Mouse (Mus musculus) forebrain, postnatal 0 days (tissue): ENCODE measurements around the gene Mgrn1. TPM values are rescaled to one million over a fixed set of nuclear protein-coding genes. Genes with fewer than 3 reads are reported as not detected.
A peak's percentile ranks its signal among the peaks of the same experiment; 100 is the strongest.

Source experiments
- ATAC-seq: fragments of 200-750 bp; cut with Nextera tagmentation; 2 replicates; pipeline ENCODE4 v1.8.0; 2017; ENCODE audit warnings: mild to moderate bottlenecking, moderate library complexity
- DNase-seq: peaks from one replicate; pipeline ENCODE4 v3.0.0-alpha.2; 2015
- H3K27ac ChIP-seq: fragments of 300-500 bp; sonication (generic); 2 replicates; pipeline ENCODE4 v1.5.1; 2014; ENCODE audit warnings: low read depth, mild to moderate bottlenecking, antibody characterized with exemption, low read length, moderate library complexity, mixed read lengths
- H3K27me3 ChIP-seq: fragments of 300-500 bp; sonication (generic); 2 replicates; pipeline ENCODE4 v1.6.1; 2014; ENCODE audit warnings: mild to moderate bottlenecking, low read length, mixed read lengths; ENCODE audit not compliant: insufficient read depth
- H3K36me3 ChIP-seq: fragments of 300-500 bp; sonication (generic); 2 replicates; pipeline ENCODE4 v1.6.1; 2014; ENCODE audit warnings: mild to moderate bottlenecking, moderate library complexity; ENCODE audit not compliant: insufficient read depth
- H3K4me1 ChIP-seq: fragments of 300-500 bp; sonication (generic); 2 replicates; pipeline ENCODE4 v1.6.1; 2014; ENCODE audit warnings: antibody characterized with exemption; ENCODE audit not compliant: insufficient read depth
- H3K4me2 ChIP-seq: fragments of 300-500 bp; sonication (generic); 2 replicates; pipeline ENCODE4 v1.6.1; 2014; ENCODE audit warnings: low read depth, mild to moderate bottlenecking, moderate library complexity
- H3K4me3 ChIP-seq: fragments of 300-500 bp; sonication (generic); 2 replicates; pipeline ENCODE4 v1.5.1; 2014; ENCODE audit warnings: low read depth, low read length, mixed read lengths
- H3K9ac ChIP-seq: fragments of 300-500 bp; sonication (generic); 2 replicates; pipeline ENCODE4 v1.6.1; 2014; ENCODE audit warnings: mild to moderate bottlenecking
- H3K9me3 ChIP-seq: fragments of 300-500 bp; sonication (generic); 2 replicates; pipeline ENCODE4 v1.6.1; 2016; ENCODE audit warnings: low read length
- CTCF ChIP-seq: sonication (generic); IDR thresholded peaks from 2 replicates; pipeline ENCODE4 v1.5.1; 2016; ENCODE audit warnings: antibody characterized with exemption, control low read depth, low read depth
- WGBS: fragments of 180-500 bp; shearing (Covaris S2); extraction: QIAGEN DNeasy Blood & Tissue Kit; methylation state at CpG from one replicate; pipeline ENCODE4 v1.1.7; 2014; 5-methylcytosine and 5-hydroxymethylcytosine counted together
- polyA plus RNA-seq: library from polyadenylated mRNA; unstranded; fragments of >200 nt; fragmentation: Nextera tagmentation; extraction: Ambion mirVana; gene quantifications from 2 replicates; pipeline ENCODE4 v1.2.1, GENCODE M21; 2015
- total RNA-seq: library from RNA; depleted of rRNA; stranded (reverse); fragments of >200 nt; gene quantifications from 2 replicates; pipeline ENCODE4 v1.2.3, GENCODE M21; 2014

The Mgrn1 gene
- total and polyA plus RNA-seq, 2 experiments from 2014 or later, result 109 to 167 TPM

DNA sequence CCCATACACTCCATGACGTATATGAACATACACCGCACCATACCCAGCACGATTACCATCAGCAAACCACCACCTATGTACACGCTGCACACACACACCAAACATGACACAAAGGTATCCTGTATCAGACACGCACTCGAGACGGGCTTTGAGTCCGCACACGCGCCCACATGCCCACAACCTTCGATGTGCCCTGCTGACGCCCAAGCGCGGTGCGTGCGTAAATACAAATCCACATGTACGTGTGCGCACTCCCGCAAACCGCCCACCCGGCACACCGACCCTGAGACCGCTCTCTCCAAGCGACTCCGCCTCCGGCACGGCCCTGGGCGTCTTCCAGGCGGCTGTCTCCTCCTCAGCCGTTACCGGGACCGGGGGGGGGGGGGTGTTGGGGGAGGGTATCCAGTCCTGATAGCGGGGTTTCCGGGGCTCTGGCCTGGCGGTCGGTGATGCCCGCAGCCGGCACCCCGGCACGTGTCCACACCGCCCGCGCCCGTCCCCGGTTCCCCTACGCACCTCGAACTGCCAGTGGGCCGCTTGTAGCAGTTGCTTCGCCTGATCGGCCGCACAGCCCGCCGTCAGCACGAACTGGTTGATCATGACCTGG lies 6.8 kb upstream of the Mgrn1 start:
- Histone ChIP-seq H3K4me2 (peak overlapping the region; percentile 75), H3K9ac (peak overlapping the region; percentile 92), H3K9me3 (no peaks in the 10 kb centered on the region), H3K27me3 (no peaks in the 10 kb centered on the region), H3K36me3 (peaks cover 16% of the 10 kb centered on the region; the same call in 1 of the 2 replicates), H3K4me3 (peak overlapping the region; percentile 88), H3K27ac (peak overlapping the region; percentile 98), H3K4me1 (peaks cover 10% of the 10 kb centered on the region)
- ATAC-seq, result peak; percentile 42
- 1% methylated on average over 54 of the region's 54 CpGs for WGBS
- TF ChIP-seq CTCF, result no peak
- peak; percentile 70 for DNase-seq

DNA sequence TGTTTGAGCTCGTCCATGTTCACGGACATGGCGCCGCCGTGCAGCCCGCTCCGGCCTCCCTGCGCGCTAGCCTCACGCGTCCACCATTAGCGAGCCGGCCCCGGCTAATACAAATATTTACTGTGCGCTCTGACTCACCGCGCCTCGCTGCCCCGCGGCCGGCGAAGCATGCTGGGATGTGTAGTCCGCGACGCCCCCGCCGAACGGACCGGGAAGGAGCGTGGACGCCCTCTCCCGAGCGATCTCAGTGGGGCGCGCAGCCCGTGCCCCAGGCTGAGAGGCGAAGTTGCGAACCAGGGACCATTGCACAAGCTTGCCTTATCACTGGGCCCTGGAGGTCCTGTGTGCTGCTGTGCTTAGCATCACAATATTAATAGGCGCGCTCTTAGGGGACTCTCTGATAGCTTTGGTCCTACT lies 6.3 kb upstream of the Mgrn1 start:
- ATAC-seq (peak; percentile 66), DNase-seq (peak; percentile 90)
- 2% methylated on average over 40 of the region's 40 CpGs for WGBS
- H3K27ac ChIP-seq, result peak overlapping the region; percentile 98
- peak overlapping the region; percentile 75 for H3K4me2 ChIP-seq
- H3K9ac ChIP-seq, result peak overlapping the region; percentile 92
- H3K36me3 ChIP-seq, result peaks cover 11% of the 10 kb centered on the region; the same call in 1 of the 2 replicates
- peaks cover 10% of the 10 kb centered on the region for H3K4me1 ChIP-seq
- peak overlapping the region; percentile 88 for H3K4me3 ChIP-seq
- H3K27me3 ChIP-seq, result no peaks in the 10 kb centered on the region
- H3K9me3 ChIP-seq, result no peaks in the 10 kb centered on the region
- peak; percentile 63 for TF ChIP-seq CTCF

DNA sequence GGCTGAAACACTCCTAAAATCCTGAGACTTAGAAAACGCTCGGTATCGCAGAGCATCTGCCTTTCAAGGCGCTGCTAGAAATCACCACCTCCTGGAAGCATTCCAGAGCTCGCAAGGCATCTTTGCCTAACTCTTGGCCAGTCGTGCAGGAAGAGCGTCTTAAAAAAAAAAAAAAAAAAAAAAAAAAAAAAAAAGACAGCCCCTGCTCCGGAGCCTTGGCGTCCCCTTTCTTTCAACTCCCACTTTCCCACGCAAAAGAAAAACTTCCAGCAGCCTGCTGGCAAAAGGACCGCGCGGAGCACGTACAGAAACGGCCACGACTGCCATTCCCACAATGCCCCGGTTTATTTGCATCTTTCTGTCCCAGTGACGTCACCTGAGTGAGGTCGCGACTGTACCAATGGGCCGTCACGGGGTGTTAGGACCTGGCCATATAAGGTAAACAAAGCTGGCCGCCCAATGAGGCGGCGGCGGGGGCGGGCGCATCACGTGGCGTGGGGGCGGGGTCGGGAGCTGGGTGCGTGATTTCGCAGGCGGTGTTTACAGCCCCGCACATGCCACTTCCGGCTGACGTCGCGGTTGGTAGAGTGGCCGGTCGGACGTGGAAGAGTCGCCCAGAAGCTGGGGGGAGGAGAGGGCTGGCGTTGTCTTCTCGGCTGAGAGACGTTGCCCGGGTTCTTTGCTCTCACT lies 5.8 kb upstream of the Mgrn1 start, which contains the start of gene Ubald1:
Gene Ubald1, minus strand, starts transcription at position 180 of the 690 bp plus-strand sequence.
- ATAC-seq (peak; percentile 88), DNase-seq (peak; percentile 99)
- Histone ChIP-seq H3K9ac (peak within 1 kb of the TSS; percentile 98), H3K36me3 (peaks cover 5% of the 10 kb centered on the region; the same call in 1 of the 2 replicates), H3K4me2 (peak within 1 kb of the TSS; percentile 93), H3K4me3 (peak within 1 kb of the TSS; percentile 88), H3K27me3 (no peaks in the 10 kb centered on the region), H3K27ac (peak within 1 kb of the TSS; percentile 99), H3K9me3 (no peaks in the 10 kb centered on the region), H3K4me1 (peaks cover 10% of the 10 kb centered on the region)
- WGBS, result 1% methylated on average over 48 of the region's 48 CpGs
- no peak for TF ChIP-seq CTCF

GRCm38 (mm10) chr16:4881400-4882351 lies 4.4 kb upstream of the Mgrn1 start:
- no peak for TF ChIP-seq CTCF
- no peaks in the 10 kb centered on the region for H3K36me3 ChIP-seq
- H3K4me3 ChIP-seq, result peak overlapping the region; percentile 88
- peak overlapping the region; percentile 99 for H3K27ac ChIP-seq
- peaks cover 10% of the 10 kb centered on the region for H3K4me1 ChIP-seq
- no peak for ATAC-seq
- WGBS, result 75% methylated on average over 10 of the region's 10 CpGs
- H3K9me3 ChIP-seq, result no peaks in the 10 kb centered on the region
- H3K4me2 ChIP-seq, result peak overlapping the region; percentile 93
- no peaks in the 10 kb centered on the region for H3K27me3 ChIP-seq
- peak overlapping the region; percentile 98 for H3K9ac ChIP-seq
- no peak for DNase-seq

GRCm38 (mm10) chr16:4884930-4885329 lies 1.1 kb upstream of the Mgrn1 start:
- Histone ChIP-seq H3K4me1 (peaks cover 16% of the 10 kb centered on the region), H3K36me3 (no peaks in the 10 kb centered on the region), H3K27me3 (no peaks in the 10 kb centered on the region), H3K4me3 (0 out of 2 replicates have a peak overlapping the region, but pooled peaks have one; percentile 88), H3K4me2 (no peak overlapping the region), H3K27ac (no peak overlapping the region), H3K9ac (no peak overlapping the region), H3K9me3 (no peaks in the 10 kb centered on the region)
- DNase-seq (no peak), ATAC-seq (no peak)
- TF ChIP-seq CTCF, result no peak
- WGBS, result 94% methylated on average over 10 of the region's 10 CpGs

DNA sequence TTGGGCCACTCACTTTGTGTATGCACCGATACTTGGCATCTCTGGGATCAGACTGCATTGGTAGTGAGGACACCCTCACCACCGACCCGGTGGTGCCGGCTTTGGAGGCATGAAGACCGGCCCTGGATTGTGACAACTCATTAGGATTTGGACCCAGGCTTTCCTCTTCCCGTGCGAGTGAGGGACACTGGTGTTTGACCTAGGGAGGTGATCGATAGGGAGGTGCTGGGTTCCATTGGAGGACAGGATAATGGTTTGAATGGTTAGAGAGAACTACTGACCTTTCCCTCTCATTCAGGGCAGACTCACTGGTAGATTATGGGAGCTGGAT lies 606 bp downstream of the Mgrn1 start:
- DNase-seq, result no peak
- H3K27ac ChIP-seq, result peak overlapping the region; percentile 93

More for the DNA sequence above, 606 bp downstream of the Mgrn1 start:
- H3K9ac ChIP-seq, result peak overlapping the region; percentile 94
- H3K4me1 ChIP-seq, result peaks cover 16% of the 10 kb centered on the region
- no peaks in the 10 kb centered on the region for H3K9me3 ChIP-seq
- 0% methylated on average over 8 of the region's 8 CpGs for WGBS
- TF ChIP-seq CTCF, result no peak
- H3K4me3 ChIP-seq, result peak overlapping the region; percentile 88
- H3K36me3 ChIP-seq, result no peaks in the 10 kb centered on the region
- ATAC-seq, result no peak; the same call in 1 of the 2 replicates
- peak overlapping the region; percentile 82 for H3K4me2 ChIP-seq
- no peaks in the 10 kb centered on the region for H3K27me3 ChIP-seq
